Mouse (Mus musculus): ENCODE data around the gene Ankrd13d.

- no peak for TF ChIP-seq CTCF (IDR thresholded peaks at IDR 0.05; ENCODE audit: low read depth)
- TF ChIP-seq EP300 (optimal IDR thresholded peaks at IDR 0.05): no peak
These were observed 16.8 kb upstream of the Ankrd13d start for GRCm38 (mm10) chr19:4299574-4300270.
